Mouse (Mus musculus) stomach, postnatal 0 days (tissue): ENCODE data around the gene Akirin2. TPM values are rescaled to one million over a fixed set of nuclear protein-coding genes. Genes with fewer than 3 reads are reported as not detected.

Experiments used
- ATAC-seq: fragments of 200-750 bp; cut with Nextera tagmentation; 2 replicates; pipeline ENCODE4 v1.8.0; 2017; ENCODE audit not compliant: low FRiP score, low TSS enrichment
- DNase-seq: peaks from one replicate; pipeline ENCODE4 v3.0.0-alpha.2; 2016; ENCODE audit warnings: low spot score
- H3K27ac ChIP-seq: fragments of 300-500 bp; sonication (generic); replicated peaks from 2 replicates; pipeline ENCODE4 v1.5.1; 2014; ENCODE audit warnings: mild to moderate bottlenecking, control low read depth
- H3K27me3 ChIP-seq: fragments of 300-500 bp; sonication (generic); 2 replicates; pipeline ENCODE4 v1.6.1; 2014; ENCODE audit warnings: low read length; ENCODE audit not compliant: control insufficient read depth, insufficient read depth
- H3K36me3 ChIP-seq: fragments of 300-500 bp; sonication (generic); 2 replicates; pipeline ENCODE4 v1.6.1; 2014; ENCODE audit warnings: low read length, mixed read lengths; ENCODE audit not compliant: control insufficient read depth, insufficient read depth
- H3K4me1 ChIP-seq: fragments of 300-500 bp; sonication (generic); replicated peaks from 2 replicates; pipeline ENCODE4 v1.6.1; 2014; ENCODE audit warnings: antibody characterized with exemption; ENCODE audit not compliant: control insufficient read depth, insufficient read depth
- H3K4me2 ChIP-seq: fragments of 300-500 bp; sonication (generic); replicated peaks from 2 replicates; pipeline ENCODE4 v1.6.1; 2014; ENCODE audit warnings: low read depth, mild to moderate bottlenecking, control low read depth, moderate library complexity
- H3K4me3 ChIP-seq: fragments of 300-500 bp; sonication (generic); 2 replicates; pipeline ENCODE4 v1.5.1; 2014; ENCODE audit warnings: low read depth, low read length, control low read depth
- H3K9ac ChIP-seq: fragments of 300-500 bp; sonication (generic); 2 replicates; pipeline ENCODE4 v1.6.1; 2014; ENCODE audit warnings: mild to moderate bottlenecking, low read length, control low read depth, mixed read lengths
- H3K9me3 ChIP-seq: fragments of 300-500 bp; sonication (generic); 2 replicates; pipeline ENCODE4 v1.6.1; 2016; ENCODE audit warnings: low read length; ENCODE audit not compliant: control insufficient read depth
- CTCF ChIP-seq: IDR thresholded peaks from 2 replicates; pipeline ENCODE4 v1.5.1; 2016; ENCODE audit warnings: antibody characterized with exemption, low read depth, mild to moderate bottlenecking, moderate library complexity
- EP300 ChIP-seq: optimal IDR thresholded peaks from 2 replicates; pipeline ENCODE3; 2016; ENCODE audit warnings: antibody characterized with exemption
- WGBS: fragments of 180-500 bp; shearing (Covaris S2); extraction: QIAGEN DNeasy Blood & Tissue Kit; methylation state at CpG from one replicate; pipeline ENCODE4 v1.1.7; 2014; 5-methylcytosine and 5-hydroxymethylcytosine counted together
- polyA plus RNA-seq: library from polyadenylated mRNA; unstranded; fragments of >200 nt; fragmentation: Nextera tagmentation; extraction: Ambion mirVana; gene quantifications from 2 replicates; pipeline ENCODE4 v1.2.1, GENCODE M21; 2015

Gene Akirin2
- polyA plus RNA-seq, 1 experiment from 2014 or later: 31.8 TPM

GRCm38 (mm10) chr4:34555604-34556003 is 4.9 kb downstream of the Akirin2 start:
- 0 out of 2 replicates have a peak, but pooled peaks cover 10% of the 10 kb centered on the region for H3K4me1 ChIP-seq
- H3K9ac ChIP-seq: no peak overlapping the region
- H3K27ac ChIP-seq: no peak overlapping the region
- no peaks in the 10 kb centered on the region for H3K27me3 ChIP-seq
- no peak overlapping the region for H3K4me3 ChIP-seq
- TF ChIP-seq CTCF (no peak), EP300 (no peak)
- no peaks in the 10 kb centered on the region for H3K9me3 ChIP-seq
- no peak for DNase-seq
- H3K36me3 ChIP-seq: no peaks in the 10 kb centered on the region
- H3K4me2 ChIP-seq: no peak overlapping the region
- ATAC-seq: no peak
- 87% methylated on average over 3 of the region's 3 CpGs for WGBS

- Histone ChIP-seq H3K4me2 (no peak overlapping the region), H3K27ac (no peak overlapping the region), H3K27me3 (no peaks in the 10 kb centered on the region), H3K9me3 (no peaks in the 10 kb centered on the region), H3K9ac (no peak overlapping the region), H3K36me3 (no peaks in the 10 kb centered on the region), H3K4me3 (no peak overlapping the region), H3K4me1 (0 out of 2 replicates have a peak, but pooled peaks cover 10% of the 10 kb centered on the region)
- TF ChIP-seq EP300 (no peak), CTCF (no peak)
- DNase-seq: no peak
- ATAC-seq: no peak
Measured at GRCm38 (mm10) chr4:34556183-34556582, 5.4 kb downstream of the Akirin2 start.

GRCm38 (mm10) chr4:34560971-34561370 is 10.2 kb downstream of the Akirin2 start:
- Histone ChIP-seq H3K9me3 (no peaks in the 10 kb centered on the region), H3K4me3 (no peak overlapping the region), H3K36me3 (no peaks in the 10 kb centered on the region), H3K27ac (no peak overlapping the region), H3K4me2 (no peak overlapping the region), H3K4me1 (0 out of 2 replicates have a peak, but pooled peaks cover 4% of the 10 kb centered on the region), H3K27me3 (no peaks in the 10 kb centered on the region), H3K9ac (no peak overlapping the region)
- peak; percentile 53 for DNase-seq
- peak; percentile 74 for TF ChIP-seq CTCF
- TF ChIP-seq EP300: no peak
- ATAC-seq: no peak
- 58% methylated on average over 4 of the region's 4 CpGs for WGBS

GRCm38 (mm10) chr4:34566226-34566625 is 15.5 kb downstream of the Akirin2 start:
- no peak overlapping the region for H3K9ac ChIP-seq
- no peaks in the 10 kb centered on the region for H3K9me3 ChIP-seq
- H3K4me3 ChIP-seq: no peak overlapping the region
- TF ChIP-seq CTCF (no peak), EP300 (no peak)
- WGBS: 73% methylated on average over 6 of the region's 6 CpGs
- no peaks in the 10 kb centered on the region for H3K4me1 ChIP-seq
- no peak overlapping the region for H3K4me2 ChIP-seq
- H3K36me3 ChIP-seq: no peaks in the 10 kb centered on the region
- ATAC-seq (no peak), DNase-seq (no peak)
- no peak overlapping the region for H3K27ac ChIP-seq
- H3K27me3 ChIP-seq: no peaks in the 10 kb centered on the region

GRCm38 (mm10) chr4:34572876-34573275 is 22.1 kb downstream of the Akirin2 start:
- Histone ChIP-seq H3K9ac (no peak overlapping the region), H3K36me3 (peaks cover 9% of the 10 kb centered on the region)
- 74% methylated on average over 2 of the region's 2 CpGs for WGBS

GRCm38 (mm10) chr4:34577028-34577427 is 26.3 kb downstream of the Akirin2 start:
- Histone ChIP-seq H3K4me2 (no peak overlapping the region), H3K27ac (no peak overlapping the region), H3K27me3 (no peaks in the 10 kb centered on the region), H3K9ac (no peak overlapping the region), H3K4me3 (no peak overlapping the region), H3K4me1 (no peaks in the 10 kb centered on the region), H3K9me3 (no peaks in the 10 kb centered on the region), H3K36me3 (peaks cover 16% of the 10 kb centered on the region)
- TF ChIP-seq EP300 (no peak), CTCF (peak; percentile 61)
- ATAC-seq (no peak), DNase-seq (no peak)
- WGBS: 90% methylated on average over 2 of the region's 2 CpGs

More at GRCm38 (mm10) chr4:34572876-34573275, 22.1 kb downstream of the Akirin2 start:
- Histone ChIP-seq H3K27ac (no peak overlapping the region), H3K9me3 (no peaks in the 10 kb centered on the region), H3K4me2 (no peak overlapping the region), H3K27me3 (no peaks in the 10 kb centered on the region), H3K4me1 (no peaks in the 10 kb centered on the region), H3K4me3 (no peak overlapping the region)
- TF ChIP-seq EP300 (no peak), CTCF (no peak)
- ATAC-seq (no peak), DNase-seq (no peak)
